Mouse (Mus musculus) frontal cortex, adult 2 months (tissue): ENCODE data around the gene Qdpr. TPM values are rescaled to one million over a fixed set of nuclear protein-coding genes. Genes with fewer than 3 reads are reported as not detected.
A peak's percentile ranks its signal among the peaks of the same experiment; 100 is the strongest.

Source experiments
- DNase-seq, 2 experiments: peaks; one replicate each; pipeline ENCODE4 v3.0.0; 2022; ENCODE audit warnings: low spot score in 1 of 2; ENCODE audit errors: extremely low spot score in 1 of 2
- polyA plus RNA-seq: library from polyadenylated mRNA; depleted of rRNA; stranded (reverse); fragments of >200 nt; gene quantifications from 2 replicates; pipeline ENCODE4 v1.2.3, GENCODE M21; 2012; rRNA removed

The Qdpr gene
- 208 TPM in 2 replicates for polyA plus RNA-seq

DNA sequence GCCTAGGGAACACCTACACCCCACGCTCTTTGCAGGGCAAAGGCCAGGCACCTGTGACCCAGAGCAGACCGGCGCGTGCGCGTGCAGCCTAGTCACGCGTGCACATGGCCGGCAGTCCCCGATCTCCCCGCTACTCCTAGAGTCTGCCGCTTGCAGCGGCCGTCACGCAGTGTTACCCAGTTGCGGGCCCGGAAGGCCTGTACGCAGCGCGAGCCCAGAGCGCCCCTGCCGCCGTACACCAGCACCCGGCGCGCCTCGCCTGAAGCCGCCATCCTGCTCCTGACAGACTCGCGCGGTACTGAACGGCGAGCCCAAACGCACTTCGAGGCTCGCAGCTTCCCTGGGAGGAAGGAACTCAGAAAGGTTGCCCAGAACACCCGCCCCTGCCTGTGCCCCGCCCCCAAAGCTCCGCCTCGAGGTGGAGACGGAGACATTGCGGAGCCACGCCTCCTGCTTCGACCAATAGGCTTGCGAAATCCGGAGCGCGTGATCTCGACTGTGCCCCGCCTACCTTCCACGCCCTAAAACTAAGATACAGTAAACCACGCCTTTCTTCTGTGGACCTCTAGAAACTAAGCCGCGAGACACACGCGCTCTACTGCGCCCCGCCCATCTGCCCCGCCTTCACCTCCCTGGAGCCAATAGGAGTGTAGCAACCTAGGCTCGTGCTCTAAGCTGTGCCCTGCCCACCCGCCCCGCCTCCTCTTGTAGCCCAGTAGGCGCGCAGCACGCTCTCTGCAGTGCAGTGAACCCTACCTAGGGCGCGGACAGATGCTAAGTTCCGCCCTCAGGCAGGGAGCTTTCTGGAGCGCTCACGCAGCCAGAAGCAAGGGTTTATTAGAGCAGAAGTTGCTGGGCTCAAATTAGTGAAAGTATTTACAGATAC lies at the start of gene Qdpr:
Qdpr (minus strand) TSS at position 406 of the 886 bp plus-strand sequence.
- peak; percentile 94 to 96 for DNase-seq

DNA sequence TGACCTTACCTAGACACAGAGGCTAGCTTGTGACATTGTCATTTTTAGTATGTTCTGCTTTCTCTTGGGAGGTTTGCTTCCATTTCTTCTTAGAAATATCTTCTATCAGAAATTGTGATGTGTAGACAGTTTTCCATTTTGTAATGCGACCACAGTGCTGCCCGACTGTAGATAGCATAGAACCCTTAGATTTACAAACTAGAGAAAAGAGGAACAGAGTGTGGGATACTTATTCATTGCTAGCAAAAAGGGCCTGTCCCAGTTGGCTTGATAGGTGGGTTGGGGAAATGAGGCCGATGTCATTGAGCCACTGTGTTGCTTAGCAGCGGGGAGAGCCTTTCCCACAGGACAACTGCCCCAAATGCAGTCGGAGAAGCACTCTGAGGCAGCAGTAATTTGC lies 47.5 kb upstream of the Qdpr start:
- no peak for DNase-seq

DNA sequence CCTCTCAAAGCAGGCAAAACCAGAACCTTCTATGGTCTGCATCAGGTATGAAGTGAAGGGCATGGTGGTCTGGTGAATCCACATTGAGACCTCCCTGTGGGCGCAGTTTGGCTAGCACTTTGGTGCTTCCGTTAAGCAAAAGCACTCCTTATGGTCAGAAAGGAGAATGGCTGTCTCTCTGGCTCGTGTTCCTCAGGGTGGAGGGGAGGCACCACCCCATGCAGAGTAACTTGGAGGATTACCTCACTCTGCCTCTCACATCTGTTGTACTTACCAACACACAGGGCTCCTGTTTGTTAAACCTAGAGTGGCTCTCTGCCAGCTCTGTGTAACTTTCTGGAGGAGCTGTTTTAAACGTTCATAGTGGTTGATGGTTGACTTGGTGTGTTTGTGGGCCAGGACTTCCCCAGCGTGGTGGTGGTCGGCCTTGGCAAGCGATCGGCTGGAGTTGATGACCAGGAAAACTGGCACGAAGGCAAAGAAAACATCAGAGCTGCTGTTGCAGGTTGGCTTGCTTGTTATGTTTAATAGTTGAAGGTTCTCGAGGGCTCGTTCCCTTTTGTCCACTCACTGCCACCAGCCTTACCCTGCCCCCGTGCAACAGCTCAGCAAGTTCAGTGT lies 47.0 kb upstream of the Qdpr start:
- no peak for DNase-seq

DNA sequence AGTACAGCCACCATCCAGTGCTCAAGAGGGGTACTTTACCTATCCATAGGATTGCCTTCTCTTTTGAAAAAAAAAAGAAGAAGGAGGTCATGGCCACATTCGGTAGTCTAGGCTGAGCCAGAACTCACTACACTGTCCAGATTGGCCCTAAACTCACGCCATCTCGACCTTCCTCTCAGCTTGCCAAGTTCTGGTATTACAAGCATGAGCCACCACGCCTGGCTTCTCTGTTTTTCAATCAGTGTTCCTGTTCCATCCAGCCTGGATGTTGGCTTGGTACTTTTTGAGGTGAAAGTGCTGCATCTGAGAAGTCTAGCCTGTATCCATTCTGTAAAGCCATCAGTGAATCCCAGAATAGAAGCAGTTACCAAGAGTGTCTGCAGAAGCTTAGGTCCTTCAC lies 46.4 kb upstream of the Qdpr start:
- DNase-seq, result no peak

DNA sequence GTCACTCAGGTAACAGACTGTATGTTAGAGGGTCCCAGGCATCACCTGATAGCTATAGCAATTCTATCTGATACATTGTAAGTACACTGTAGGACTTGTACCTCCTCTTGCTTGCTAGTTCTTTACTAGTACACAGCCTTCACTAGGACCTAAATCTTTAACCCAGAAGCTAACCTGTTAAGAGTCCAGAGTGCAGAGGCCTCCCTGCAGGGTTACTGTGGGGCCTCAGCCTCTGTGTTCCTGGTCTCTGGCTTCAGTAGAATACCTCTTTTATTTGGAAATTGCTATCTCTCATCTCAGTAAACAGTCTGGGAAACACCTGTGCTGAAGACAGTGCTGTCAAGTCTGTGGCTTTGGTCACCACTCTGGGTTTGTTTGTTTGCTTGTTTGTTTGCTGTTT lies 46.0 kb upstream of the Qdpr start:
- DNase-seq, result no peak

DNA sequence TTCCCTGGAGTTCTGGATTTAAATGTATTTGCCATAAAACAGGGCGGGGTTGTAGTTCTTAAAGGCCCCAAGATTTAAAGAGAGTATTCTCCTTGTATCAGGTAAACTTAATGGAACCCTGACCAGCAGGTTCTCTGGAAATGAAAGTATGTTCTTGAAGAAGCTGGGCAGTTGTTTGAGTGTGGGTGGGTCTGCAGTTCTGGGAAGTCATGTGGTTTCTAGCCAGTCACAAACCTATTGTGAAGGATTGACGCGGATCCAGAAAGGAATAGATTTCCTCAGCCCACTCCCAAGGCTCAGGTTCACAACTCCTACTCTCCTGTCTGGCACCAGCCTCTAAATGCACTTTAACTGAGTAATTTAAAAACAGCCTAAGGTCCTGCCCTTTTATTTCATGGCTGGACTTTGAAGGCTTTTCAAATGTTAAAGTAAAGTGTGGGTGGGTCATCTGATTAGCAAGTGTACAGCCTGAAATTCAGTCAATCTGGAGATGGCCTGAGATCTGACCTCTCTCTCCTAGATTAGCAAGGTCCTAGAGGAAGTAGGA lies 45.5 kb upstream of the Qdpr start:
- DNase-seq, result no peak

DNA sequence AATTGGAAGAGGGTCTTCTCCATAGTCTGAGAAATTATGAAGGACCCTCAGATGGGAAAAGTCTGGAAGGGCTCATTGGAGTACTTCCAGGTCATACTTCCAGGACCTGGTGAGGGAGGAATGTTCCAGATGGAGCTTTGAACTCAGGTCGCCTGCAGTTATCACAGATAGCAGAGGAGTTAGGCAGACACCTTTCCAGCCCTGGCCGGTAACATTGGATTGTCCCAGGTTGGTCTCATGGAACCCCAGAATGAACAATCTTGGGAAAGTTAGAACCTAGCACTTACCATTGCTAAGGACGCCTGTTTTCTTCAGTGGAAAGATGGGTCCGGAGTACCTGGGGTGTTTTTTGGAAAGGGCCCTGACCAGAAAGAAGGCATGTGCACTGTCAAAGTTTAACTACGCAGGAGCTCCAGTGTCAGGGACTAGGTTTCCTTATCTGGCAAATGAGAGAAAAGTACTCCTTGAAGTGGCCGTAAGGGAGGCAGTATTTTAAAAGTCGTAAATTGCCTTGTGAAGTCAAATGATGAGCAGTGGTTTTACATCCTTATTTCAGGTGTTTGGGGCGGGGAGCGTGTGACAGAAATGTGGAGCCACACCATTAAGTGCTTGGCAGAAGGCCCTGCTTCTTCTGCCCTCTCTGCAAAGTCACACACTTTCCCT lies 44.2 kb upstream of the Qdpr start:
- no peak for DNase-seq

DNA sequence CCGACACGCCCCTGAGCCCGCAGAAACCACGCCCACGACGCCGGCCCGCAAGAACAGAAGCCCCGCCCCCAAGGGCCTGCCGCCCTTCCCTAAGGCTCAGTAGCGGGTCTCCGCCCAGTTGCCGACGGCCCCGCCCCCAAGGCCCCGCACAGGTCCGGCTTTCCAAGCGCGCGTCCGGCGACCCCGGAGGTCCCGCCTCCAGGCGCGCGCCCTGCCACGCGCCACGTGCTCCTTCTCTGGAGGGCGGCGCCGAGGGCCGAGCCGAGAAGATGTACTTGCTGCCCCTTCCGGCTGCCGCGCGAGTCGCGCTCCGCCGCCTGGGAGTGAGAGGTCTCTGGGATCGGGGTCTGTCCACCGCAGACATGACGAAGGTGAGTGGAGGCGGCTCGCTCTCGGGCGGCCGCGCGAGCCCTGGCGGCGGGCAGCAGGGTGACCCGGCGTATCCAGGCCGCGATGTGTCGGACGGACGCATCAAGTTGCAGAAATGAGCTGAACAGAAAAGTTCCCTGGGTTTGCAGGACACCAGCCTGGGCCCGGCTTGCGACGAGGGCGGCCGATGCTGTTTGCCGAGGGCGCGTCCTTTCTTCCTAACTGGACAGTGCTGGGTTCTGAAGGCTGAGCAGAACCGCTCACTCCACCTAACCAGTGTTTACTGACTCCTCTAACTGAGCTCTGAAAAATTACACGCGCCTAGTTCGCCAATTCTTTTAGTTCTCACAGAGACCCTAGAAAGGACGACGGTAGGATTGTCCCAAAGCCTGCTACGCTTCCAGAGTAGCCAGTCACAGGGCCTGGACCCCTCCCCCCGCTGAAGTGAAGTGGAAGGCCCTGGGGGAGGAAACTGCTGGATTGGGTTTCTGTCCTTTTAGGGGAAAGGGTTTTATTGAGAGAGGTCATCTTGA lies 43.4 kb upstream of the Qdpr start, which contains the start of gene Lap3:
Lap3 (plus strand) TSS at position 184 of the 902 bp plus-strand sequence.
- DNase-seq, result peak; percentile 94 to 97

DNA sequence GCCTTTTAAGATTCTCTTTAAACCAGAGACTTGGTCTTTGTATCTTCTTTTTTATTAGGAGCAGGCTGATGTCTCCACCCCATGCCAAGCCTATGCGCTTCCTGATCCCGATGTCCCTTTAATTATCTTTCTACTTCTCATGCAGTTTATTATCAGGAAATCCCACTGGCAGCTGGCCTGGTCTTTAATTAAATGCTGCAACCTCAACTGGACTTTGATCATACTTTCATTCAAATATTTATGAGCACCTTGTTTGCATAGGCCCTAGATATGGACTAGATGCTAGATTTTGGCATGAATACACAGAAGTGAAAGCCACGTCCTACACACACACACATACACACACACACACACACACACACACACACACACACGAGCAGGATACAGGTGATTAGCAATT lies 41.7 kb upstream of the Qdpr start:
- DNase-seq, result no peak

DNA sequence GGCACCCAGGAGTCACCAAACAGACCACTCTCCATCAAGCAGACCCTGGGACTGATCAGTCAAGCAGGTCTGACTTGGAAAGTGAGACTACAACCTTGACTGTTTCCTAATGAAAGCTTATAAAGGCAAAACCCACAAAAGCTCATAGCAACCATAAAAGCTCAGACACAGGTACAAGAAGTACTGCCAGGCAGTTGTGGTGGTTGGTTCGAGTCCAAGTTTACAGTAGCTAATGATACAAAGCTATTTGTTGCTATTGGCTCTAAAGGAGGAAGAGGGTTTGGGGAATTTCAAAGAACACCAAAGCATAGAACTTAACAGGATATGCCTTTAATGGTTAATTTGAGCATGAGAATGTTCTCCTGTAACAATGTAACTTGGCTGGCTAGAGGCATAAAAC lies 33.6 kb upstream of the Qdpr start:
- no peak for DNase-seq

DNA sequence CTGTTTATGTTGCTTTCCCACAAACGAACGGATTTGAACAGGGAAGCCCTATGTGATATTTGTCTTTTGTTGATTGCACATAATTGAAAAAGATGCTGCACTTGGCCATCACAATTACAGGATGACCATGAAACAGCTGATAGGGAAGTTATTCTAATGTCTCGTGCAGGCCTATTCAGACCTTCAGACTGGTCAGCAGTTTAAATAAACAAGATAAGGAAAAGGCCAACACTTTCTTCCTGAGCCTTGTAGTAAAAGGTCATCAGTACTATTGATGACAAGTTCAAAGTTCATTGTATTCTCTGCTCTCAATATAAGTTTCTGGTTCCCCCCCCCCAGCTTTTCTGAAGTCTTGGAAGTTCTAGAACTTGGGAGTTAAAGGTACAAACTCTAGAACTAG lies 32.6 kb upstream of the Qdpr start:
- no peak for DNase-seq

DNA sequence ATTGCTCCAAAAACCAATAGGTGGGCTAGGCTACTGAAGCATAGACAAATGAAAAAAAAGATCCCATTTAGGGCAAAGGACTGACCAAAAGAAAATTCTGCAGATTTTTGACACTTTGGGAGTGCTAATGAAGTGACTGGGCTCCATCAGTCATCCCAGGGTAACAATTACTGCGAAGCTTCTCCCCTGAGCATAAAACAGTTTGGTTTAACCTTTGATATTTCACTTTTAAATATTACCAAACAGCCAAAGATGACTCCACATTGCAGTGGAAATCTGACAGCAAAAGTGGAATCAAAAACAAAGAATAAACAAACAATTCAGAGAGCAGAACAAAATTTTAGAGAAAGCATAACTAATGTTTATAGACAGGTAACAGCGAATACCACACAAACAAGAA lies 31.1 kb upstream of the Qdpr start:
- DNase-seq, result no peak

DNA sequence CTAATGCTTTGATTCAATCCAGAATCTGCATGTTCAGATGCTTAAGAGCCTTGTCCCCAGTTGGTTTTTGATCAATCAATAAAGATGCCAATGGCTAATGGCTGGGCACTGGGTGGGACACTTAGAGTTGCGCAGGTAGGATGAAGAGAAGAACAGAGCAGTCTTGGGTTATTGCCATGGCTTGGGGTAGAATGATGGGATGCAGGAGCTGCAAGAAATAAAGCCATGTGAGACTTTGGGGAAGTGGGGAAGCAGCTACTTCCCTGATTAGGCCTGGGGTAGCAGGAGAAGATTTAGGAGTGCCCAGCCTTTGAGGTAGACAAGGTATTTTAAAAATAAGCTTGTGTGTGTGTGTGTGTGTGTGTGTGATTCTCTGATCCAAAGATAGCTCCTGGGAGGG lies 30.0 kb upstream of the Qdpr start:
- no peak for DNase-seq

DNA sequence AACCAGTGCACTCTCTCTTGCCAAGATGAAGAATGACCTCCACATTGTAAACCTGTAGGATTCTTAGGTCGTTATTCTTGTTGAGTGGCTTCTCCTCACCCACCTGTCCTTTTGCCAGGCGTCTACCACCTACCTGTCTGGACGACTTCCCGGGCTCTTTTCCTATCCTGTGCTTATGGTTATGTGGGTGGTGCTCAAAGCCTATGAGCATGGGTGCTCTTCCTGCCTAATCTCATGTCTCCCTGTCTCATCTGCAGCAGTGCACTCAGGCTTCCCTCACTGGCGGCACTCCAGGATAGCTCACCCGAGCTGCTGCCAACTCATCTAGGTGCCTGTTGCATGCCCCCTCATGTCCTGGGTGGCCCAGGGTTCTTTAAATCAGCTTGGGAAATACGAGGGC lies 27.6 kb upstream of the Qdpr start:
- no peak for DNase-seq

DNA sequence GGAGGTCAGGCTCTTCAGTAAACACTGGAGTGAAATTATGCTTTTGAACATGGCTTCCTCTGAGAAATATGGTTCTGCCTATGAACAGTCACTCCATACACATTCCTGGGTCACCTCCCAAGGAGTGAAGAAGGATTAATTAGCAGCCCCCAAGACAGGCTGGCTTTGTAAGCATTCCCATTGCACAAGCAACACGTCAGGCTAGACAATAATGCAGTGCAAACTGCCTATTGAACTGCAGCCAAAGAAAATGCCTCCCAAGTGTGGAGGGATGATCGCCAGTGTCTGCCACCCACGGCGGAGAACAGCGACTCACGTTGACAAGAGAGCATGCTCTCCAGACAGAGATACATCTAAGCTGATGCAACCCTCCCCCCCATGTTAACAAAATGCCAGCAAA lies 26.3 kb upstream of the Qdpr start:
- DNase-seq, result peak; percentile 20 to 62

DNA sequence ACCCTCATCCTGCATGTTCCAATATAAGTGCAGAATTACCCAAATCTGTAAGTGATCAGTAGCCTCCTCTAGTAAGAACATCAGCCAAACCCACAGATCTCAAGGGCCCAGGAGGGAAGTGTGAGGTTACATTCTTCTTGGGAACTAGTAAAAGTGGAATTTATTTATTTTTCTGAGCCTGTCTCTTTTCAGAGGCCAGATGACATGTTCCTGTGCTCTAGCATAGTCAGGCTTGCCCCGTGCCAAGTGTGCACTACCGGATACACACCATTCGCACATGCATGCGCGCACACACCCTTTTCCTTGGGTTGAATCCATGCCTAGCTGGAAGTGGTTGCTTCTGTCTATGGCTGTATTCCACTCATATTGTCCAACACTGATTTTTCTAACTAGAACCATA lies 25.7 kb upstream of the Qdpr start:
- DNase-seq, result no peak

DNA sequence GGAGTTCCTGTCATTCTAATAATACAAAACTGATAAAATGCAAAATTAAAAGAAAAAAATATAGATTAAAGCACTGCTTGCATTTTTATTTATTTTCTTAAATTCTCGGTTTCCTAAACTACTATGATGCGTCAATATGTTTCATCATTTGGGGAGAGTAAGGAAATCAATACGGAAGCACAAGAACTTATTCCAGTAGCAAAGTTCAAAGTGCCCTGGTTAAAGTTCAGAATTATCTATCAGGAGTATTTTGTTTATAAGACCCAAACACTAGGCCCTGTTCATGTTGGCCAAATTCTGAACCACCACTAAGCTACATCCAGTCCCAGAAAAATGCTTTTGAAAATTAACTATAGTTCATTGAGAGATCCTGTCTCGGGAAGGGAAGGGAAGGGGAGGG lies 24.7 kb upstream of the Qdpr start:
- no peak for DNase-seq

DNA sequence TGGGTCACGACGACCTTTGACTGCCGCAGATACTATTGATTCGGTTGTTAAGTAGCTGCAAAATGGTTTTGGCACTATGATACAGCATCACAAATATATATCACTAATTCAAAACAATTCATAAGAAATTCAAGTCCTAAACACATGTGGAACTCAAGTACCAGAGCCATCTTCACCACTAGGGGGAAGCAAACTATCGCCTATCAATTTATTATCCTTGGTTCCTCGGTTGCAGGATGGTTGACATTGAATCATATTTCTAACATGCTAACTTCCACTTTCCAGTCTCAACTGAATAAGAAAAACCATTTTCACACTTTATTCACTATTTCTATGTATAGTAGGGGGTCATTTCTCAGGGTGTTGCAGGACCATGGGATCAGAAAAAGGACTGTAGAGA lies 24.2 kb upstream of the Qdpr start:
- DNase-seq, result peak; percentile 48 to 93

DNA sequence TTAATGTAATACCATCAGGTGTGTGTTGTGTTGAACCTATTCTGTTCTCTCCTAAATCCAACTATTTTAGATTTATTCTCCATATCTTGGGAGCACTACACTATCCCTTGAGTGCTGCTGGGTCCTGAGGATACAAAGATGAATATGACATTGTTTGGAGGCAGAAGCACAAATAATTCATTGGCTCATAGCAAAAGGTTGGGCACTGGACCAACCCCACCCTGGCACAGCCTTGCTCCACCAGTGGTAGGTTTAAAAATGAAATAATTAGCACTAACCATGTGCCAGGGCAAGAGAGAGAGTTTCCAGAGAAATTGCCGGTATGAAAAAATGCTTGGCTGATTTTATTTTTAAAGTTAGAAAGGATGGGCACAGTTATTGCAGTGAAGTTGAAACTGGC lies 23.5 kb upstream of the Qdpr start:
- no peak for DNase-seq

DNA sequence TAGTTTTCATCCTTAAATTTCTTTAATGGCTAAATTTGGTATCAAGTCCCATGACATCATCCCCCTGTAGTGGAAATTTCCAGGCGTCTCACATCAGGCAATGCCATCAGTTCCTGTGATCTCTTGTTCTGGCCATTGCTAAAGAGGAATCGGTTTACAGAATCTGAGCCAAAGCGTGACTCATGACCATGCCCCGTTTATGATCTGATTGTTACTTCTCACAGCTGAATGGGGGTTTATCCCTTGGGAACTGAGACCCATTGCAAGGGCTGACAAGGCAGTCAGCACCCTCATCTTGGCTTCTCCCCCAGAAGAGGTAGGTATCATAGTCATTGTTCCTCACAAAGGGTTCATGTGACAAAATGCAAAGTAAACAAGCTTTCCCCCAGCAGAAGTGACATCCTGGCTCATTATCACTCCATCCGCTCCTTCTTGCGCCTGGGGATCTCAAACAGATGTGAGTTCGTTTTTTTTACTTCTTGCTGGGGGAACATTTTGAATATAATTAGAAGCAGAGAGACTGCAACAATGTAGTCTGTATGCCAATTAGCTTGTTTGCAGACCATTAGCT lies 22.9 kb upstream of the Qdpr start:
- DNase-seq, result peak in 1 of 2 experiments; percentile 62
